In the genomic region with DNA sequence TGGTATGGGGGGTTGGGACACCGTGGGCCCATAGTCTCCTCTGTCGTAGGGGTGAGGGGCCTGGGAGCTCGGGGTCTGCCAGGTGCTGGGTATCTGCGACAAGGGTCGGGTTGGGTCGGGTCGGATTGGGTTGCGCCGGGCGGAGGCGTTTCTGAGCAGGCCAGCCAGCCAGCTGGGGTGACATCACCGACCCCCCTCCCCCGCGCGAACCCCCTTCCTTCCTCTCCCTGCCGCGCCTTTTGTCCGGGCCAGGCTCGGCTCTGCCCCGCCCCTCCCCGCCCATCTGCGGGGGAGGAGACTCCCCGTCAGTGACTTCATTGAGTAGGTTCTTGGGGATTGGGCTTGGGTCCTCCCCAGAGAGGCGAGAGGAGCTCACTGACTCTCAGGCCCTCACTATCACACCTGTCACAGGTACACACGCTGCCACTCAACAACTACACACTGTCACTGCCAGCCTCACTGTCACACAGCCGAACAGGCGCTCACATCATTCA, we compare ENCODE assay signal across 8 mouse cellular contexts. TPM values are rescaled to one million over a fixed set of nuclear protein-coding genes. Genes with fewer than 3 reads are reported as not detected.
DNase-seq lines count a peak whose midpoint lies in the region; ATAC-seq and TF ChIP-seq lines count a peak whose summit lies in the region.

No protein-coding gene starts in this region.

- H3K4me3 ChIP-seq in kidney, adult 2 months (ENCODE audit: insufficient read depth, low read depth, low read length) = peak overlapping the region; percentile 66
- peak overlapping the region; percentile 87 for H3K4me3 ChIP-seq in limb, embryonic 15.5 days

- H3K4me1 ChIP-seq in kidney, adult 2 months (ENCODE audit: control insufficient read depth, insufficient read depth, low read length) = peaks cover 8% of the 10 kb centered on the region; the same call in 1 of the 2 replicates
- H3K4me1 ChIP-seq in limb, embryonic 15.5 days = peaks cover 35% of the 10 kb centered on the region

- DNase-seq in layer of hippocampus, adult 11-12 months (ENCODE audit: low spot score) = peak; percentile 91
- no peak for DNase-seq in layer of hippocampus, adult 9-10 months (ENCODE audit: low spot score)
- DNase-seq in embryo, embryonic 11 days = peak; percentile 92
- peak; percentile 93 to 94 for DNase-seq in heart, adult 18-20 months
- peak; percentile 91 for DNase-seq in kidney, adult 2 months
- peak; percentile 42 to 75 for DNase-seq in monocyte, adult 2 months (ENCODE audit: low read depth in 1 of 2, low spot score in 2 of 2)
- peak; percentile 88 to 90 for DNase-seq in spleen, postnatal 36 days (ENCODE audit: low spot score in 2 of 2)

- no peak for TF ChIP-seq POLR2A in kidney, adult 2 months (IDR thresholded peaks at IDR 0.05; ENCODE audit: low read depth, low read length)

- H3K27ac ChIP-seq in kidney, adult 2 months (ENCODE audit: insufficient read depth, low read depth, low read length) = peak overlapping the region; percentile 54
- H3K27ac ChIP-seq in limb, embryonic 15.5 days = peak overlapping the region; percentile 89

- WGBS in kidney, adult 2 months = 2% methylated on average over 22 of the region's 27 CpGs
- WGBS in limb, embryonic 15.5 days = 3% methylated on average over 22 of the region's 27 CpGs

- no peaks in the 10 kb centered on the region for H3K9me3 ChIP-seq in limb, embryonic 15.5 days

- H3K27me3 ChIP-seq in kidney, adult 2 months (replicated peaks; ENCODE audit: control insufficient read depth, insufficient read depth, low read length) = no peaks in the 10 kb centered on the region
- H3K27me3 ChIP-seq in limb, embryonic 15.5 days = peaks cover 12% of the 10 kb centered on the region

- peak; percentile 81 for ATAC-seq in limb, embryonic 15.5 days (ENCODE audit: insufficient number of reproducible peaks, low FRiP score, low TSS enrichment, low read depth)

- no peaks in the 10 kb centered on the region for H3K36me3 ChIP-seq in kidney, adult 2 months (ENCODE audit: control insufficient read depth, insufficient read depth, low read length)
- H3K36me3 ChIP-seq in limb, embryonic 15.5 days = no peaks in the 10 kb centered on the region

- no peak for TF ChIP-seq CTCF in kidney, adult 2 months (conservative IDR thresholded peaks at IDR 0.05; ENCODE audit: insufficient read depth, insufficient read length, low read depth, low read length)

- peak overlapping the region; percentile 82 for H3K9ac ChIP-seq in limb, embryonic 15.5 days

- peak overlapping the region; percentile 72 for H3K4me2 ChIP-seq in limb, embryonic 15.5 days

RNA-seq across cellular contexts. Expression of gene Dnajb5, which starts 0.5 kb away (rescaled TPM):
- 100 to 1,000 TPM in 1 of 2 experiments, 10 to 100 TPM in 1; 95.5 to 101 TPM for total RNA-seq in heart, adult 18-20 months (2021)
- polyA plus RNA-seq in kidney, adult 2 months (2012; rRNA removed) = 6.5 and 8.1 TPM in 2 replicates
- 11.2 and 13.5 TPM in 2 replicates for polyA plus RNA-seq in limb, embryonic 15.5 days (2015; fragmentation: Nextera tagmentation; extraction: Ambion mirVana)

RNA-seq across cellular contexts. Expression of gene 1700022I11Rik, which starts 19.3 kb away (rescaled TPM):
- total RNA-seq in heart, adult 18-20 months (2021) = not detected
- not detected in 2 replicates for polyA plus RNA-seq in kidney, adult 2 months (2012; rRNA removed)
- polyA plus RNA-seq in limb, embryonic 15.5 days (2015; fragmentation: Nextera tagmentation; extraction: Ambion mirVana) = 0.42 and 0.55 TPM in 2 replicates

RNA-seq across cellular contexts. Expression of gene Phf24, which starts 33.7 kb away (rescaled TPM):
- total RNA-seq in heart, adult 18-20 months (2021) = 1 to 10 TPM; 6.5 to 7.7 TPM
- polyA plus RNA-seq in kidney, adult 2 months (2012; rRNA removed) = 1.1 TPM in 2 replicates
- polyA plus RNA-seq in limb, embryonic 15.5 days (2015; fragmentation: Nextera tagmentation; extraction: Ambion mirVana) = 2.0 and 2.2 TPM in 2 replicates

RNA-seq across cellular contexts. Expression of gene Vcp, which starts 50.2 kb away (rescaled TPM):
- total RNA-seq in heart, adult 18-20 months (2021) = 100 to 1,000 TPM; 272 to 273 TPM
- 112 and 130 TPM in 2 replicates for polyA plus RNA-seq in kidney, adult 2 months (2012; rRNA removed)
- 505 and 519 TPM in 2 replicates for polyA plus RNA-seq in limb, embryonic 15.5 days (2015; fragmentation: Nextera tagmentation; extraction: Ambion mirVana)
